Mouse (Mus musculus): Measurements from ENCODE around the gene Hsd11b1.

- TF ChIP-seq CTCF (IDR thresholded peaks at IDR 0.05; ENCODE audit: low read depth) (peak; percentile 85), EP300 (optimal IDR thresholded peaks at IDR 0.05) (no peak)
Measured at GRCm38 (mm10) chr1:193255488-193256288, 8.2 kb downstream of the Hsd11b1 start.
